Mouse (Mus musculus): ENCODE data around the gene Pced1b.

Gene Pced1b

GRCm38 (mm10) chr15:97286731-97287130 is 39.8 kb downstream of the Pced1b start:
- in situ Hi-C loops (cut with MseI, MboI): no loop called here

- in situ Hi-C loops (cut with MseI, MboI): no loop called here
Observed at GRCm38 (mm10) chr15:97287436-97288143, 40.7 kb downstream of the Pced1b start.

- in situ Hi-C loops (cut with MseI, MboI): no loop called here
Observed at GRCm38 (mm10) chr15:97288690-97289089, 41.8 kb downstream of the Pced1b start.

- in situ Hi-C loops (cut with MseI, MboI): no loop called here
Observed at GRCm38 (mm10) chr15:97289176-97289575, 42.3 kb downstream of the Pced1b start.

- in situ Hi-C loops (cut with MseI, MboI): no loop called here
Observed at GRCm38 (mm10) chr15:97290351-97290750, 43.4 kb downstream of the Pced1b start.

GRCm38 (mm10) chr15:97291291-97292050 is 44.6 kb downstream of the Pced1b start:
- in situ Hi-C loops (cut with MseI, MboI): no loop called here

GRCm38 (mm10) chr15:97307935-97308334 is 61.0 kb downstream of the Pced1b start:
- in situ Hi-C loops (cut with MseI, MboI): no loop called here

GRCm38 (mm10) chr15:97309533-97309932 is 62.6 kb downstream of the Pced1b start:
- in situ Hi-C loops (cut with MseI, MboI): no loop called here

GRCm38 (mm10) chr15:97310251-97310650 is 63.3 kb downstream of the Pced1b start:
- in situ Hi-C loops (cut with MseI, MboI): no loop called here

GRCm38 (mm10) chr15:97311211-97311610 is 64.3 kb downstream of the Pced1b start:
- in situ Hi-C loops (cut with MseI, MboI): no loop called here

GRCm38 (mm10) chr15:97311937-97312336 is 65.0 kb downstream of the Pced1b start:
- in situ Hi-C loops (cut with MseI, MboI): no loop called here

- in situ Hi-C loops (cut with MseI, MboI): no loop called here
Observed at GRCm38 (mm10) chr15:97314720-97315421, 68.0 kb downstream of the Pced1b start.

GRCm38 (mm10) chr15:97315422-97315757 is 68.5 kb downstream of the Pced1b start:
- in situ Hi-C loops (cut with MseI, MboI): no loop called here

GRCm38 (mm10) chr15:97318365-97319001 is 71.6 kb downstream of the Pced1b start:
- in situ Hi-C loops (cut with MseI, MboI): no loop called here

- in situ Hi-C loops (cut with MseI, MboI): loop anchor here in 1 of 2 experiments (10.0 kb wide), 1 partner anchor 282 kb away; no protein-coding TSS in a partner anchor
Observed at GRCm38 (mm10) chr15:97322821-97323220, 75.9 kb downstream of the Pced1b start.

GRCm38 (mm10) chr15:97323466-97323865 is 76.6 kb downstream of the Pced1b start:
- in situ Hi-C loops (cut with MseI, MboI): loop anchor here in 1 of 2 experiments (10.0 kb wide), 1 partner anchor 281 kb away; no protein-coding TSS in a partner anchor

- in situ Hi-C loops (cut with MseI, MboI): loop anchor here in 1 of 2 experiments (10.0 kb wide), 1 partner anchor 280 kb away; no protein-coding TSS in a partner anchor
Observed at GRCm38 (mm10) chr15:97324311-97324710, 77.4 kb downstream of the Pced1b start.

- in situ Hi-C loops (cut with MseI, MboI): loop anchor here in 1 of 2 experiments (10.0 kb wide), 1 partner anchor 277 kb away; no protein-coding TSS in a partner anchor
Observed at GRCm38 (mm10) chr15:97327500-97328081, 80.7 kb downstream of the Pced1b start.

GRCm38 (mm10) chr15:97332582-97332981 is 85.7 kb downstream of the Pced1b start:
- in situ Hi-C loops (cut with MseI, MboI): no loop called here

- in situ Hi-C loops (cut with MseI, MboI): no loop called here
Observed at GRCm38 (mm10) chr15:97337636-97338352, 90.9 kb downstream of the Pced1b start.
